Mouse (Mus musculus) cerebellum, adult 11-12 months (tissue): Measurements from ENCODE around the gene Wars.

ENCODE experiments used
- DNase-seq: peaks from one replicate; pipeline ENCODE4 v3.0.0; 2022

The Wars gene

DNA sequence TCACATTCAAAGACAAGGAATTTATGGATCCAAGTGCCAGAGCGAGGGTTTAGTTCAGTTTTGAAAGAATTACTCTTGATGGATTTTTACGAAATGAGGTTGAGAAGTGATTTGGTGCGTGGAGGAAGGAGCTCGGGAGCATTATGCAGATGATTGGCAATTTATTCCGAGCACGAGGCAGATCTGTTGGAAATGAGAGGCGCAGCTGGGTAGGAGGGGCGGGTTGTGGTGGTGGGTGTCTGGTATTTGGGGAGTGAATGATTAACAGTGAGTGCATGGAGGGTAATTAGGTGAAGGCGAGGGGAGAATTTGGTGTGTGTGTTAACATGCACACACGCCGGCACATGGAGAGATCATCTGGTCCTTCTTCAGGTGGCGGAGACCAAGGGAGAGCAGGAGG, 12.4 kb upstream of the Wars start:
- no peak for DNase-seq

DNA sequence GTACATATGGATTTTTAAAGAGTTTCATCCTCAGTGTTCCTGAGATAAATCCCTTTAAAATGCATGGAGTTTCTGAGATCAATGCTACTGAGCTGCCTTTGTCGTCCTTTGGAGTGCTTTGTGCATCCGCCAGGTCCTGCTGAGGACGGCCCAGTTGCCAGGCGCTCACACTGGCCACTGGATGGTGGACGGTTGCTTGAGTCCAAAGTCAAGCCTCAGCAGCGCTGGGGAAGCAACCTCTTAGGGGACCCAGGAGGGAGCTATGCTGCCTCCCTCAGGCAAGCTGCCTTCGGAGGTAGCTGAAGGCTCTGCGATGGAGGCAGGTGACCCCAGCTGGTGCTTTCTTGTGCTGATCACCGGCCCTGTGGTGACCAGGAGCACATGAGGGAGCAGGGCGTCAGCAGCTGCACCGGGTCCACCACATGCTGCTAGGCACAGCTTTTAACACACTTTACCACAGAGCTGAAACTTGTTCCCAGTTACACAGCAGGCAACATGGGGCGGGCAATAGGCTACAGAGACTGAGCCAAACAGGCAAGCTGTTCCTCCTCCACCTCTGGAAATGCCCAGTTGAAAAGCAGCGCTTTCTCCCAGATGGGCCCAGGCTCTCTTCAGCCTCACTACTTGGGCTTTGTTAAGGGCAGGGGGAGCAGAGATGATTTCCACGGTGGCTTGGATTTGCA, 11.8 kb upstream of the Wars start:
- DNase-seq, result no peak

DNA sequence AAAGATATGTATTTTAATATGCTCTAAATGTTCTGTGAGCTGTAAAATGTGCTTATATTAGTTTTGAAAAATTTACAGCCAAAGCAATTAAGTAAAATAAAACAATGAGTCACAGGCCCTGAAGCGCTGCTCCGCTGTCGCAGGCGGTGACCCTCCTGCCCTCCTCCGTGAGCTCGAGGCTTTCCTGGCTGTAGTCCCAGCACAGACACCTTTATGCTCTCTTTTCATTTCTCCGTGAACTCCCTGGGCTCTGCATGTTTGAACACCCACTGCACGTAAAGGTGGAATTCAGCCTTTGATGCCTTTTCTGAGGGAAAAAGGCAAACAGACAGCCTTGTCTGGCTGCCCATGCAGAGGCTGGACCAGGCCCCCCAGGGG, 10.3 kb upstream of the Wars start:
- no peak for DNase-seq

DNA sequence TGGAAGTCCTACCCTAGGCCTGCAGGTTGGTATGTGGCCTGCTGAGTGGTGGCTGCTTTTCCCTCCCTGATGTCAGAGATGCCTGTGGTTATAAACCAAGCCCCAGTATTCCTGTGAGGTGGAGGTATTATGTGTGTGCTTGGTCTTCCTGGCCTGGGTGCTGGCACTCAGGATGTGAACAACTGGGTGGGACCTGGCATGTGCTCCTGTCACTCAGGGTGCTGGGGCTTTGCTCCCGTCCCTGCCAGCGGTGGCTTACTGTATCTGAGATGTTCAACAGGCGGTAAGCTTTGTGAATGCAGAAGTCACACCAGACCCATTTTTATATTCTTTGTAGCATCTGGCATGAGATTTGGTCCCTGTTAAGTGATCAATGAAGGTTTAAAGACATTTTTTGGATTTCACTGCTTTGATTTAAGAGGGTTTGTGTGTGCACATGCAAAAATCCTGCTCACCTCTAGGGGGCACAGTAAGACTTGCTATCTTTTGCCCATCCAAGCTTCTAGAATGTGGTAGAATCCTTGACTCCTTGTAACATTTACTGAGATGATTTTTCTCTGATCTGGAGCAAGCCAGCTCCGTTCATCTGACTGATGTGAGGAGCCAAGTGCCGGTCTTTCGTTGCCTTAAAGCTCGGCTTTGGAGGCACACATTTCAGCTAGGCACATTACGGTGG, 9.8 kb upstream of the Wars start:
- DNase-seq, result peak; percentile 54

DNA sequence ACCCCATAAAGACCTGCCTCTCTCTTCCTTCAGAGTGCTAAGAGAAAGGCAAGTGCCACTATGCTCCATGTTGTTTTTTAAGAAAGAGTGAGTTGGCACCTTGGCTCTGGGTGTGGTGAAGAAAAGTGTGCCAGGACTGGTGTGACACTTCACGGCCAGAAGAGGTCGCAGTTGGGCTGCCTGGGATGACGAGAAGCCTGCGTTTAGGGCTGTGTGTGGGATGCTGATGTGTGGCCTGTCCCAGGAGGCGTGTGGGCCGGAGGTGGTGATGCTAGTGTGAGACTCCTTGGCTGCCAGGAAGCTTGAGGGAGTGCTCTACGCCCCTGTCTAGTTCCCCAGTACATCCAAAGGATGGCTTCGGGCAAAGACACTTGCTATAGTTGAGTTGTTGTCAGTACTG, 9.0 kb upstream of the Wars start:
- peak; percentile 34 for DNase-seq

DNA sequence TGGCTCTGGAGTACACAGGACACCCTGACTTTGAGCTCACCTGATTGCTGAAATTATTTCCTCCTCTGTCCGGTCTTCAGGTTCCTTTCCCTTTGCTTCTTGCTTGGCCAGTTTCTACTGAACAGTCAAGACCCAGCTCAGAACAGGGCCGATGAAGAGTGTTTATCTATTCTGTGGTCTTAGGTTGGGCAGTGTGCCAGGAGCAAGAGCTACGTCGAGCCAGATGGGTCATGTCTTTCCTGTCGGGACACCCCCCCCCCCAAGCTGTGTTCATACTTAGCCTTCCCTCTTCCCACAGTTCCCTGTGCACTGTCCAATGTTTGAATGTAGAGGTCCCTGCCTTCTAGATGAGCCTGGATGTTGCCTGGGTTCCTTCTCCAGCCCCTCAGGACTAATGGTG, 7.4 kb upstream of the Wars start:
- no peak for DNase-seq

DNA sequence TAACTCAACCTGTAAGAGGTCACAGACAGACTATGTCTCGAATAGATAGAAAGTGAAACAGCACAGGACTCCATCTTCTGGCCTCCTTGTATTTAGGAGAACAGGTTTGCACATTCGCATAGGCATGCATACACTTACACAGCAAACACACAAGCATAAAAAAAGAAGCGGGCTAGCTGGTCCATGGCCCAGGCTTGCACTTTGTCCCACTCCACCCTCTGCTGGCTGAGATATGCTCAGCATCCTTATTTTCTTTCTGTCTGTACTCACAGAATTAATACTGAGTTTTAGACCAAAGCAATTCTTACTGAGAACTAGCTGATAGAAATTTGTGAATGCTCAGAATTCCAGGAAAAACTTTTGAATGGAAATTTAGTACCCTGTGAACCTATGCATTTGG, 2.0 kb upstream of the Wars start:
- DNase-seq, result no peak

DNA sequence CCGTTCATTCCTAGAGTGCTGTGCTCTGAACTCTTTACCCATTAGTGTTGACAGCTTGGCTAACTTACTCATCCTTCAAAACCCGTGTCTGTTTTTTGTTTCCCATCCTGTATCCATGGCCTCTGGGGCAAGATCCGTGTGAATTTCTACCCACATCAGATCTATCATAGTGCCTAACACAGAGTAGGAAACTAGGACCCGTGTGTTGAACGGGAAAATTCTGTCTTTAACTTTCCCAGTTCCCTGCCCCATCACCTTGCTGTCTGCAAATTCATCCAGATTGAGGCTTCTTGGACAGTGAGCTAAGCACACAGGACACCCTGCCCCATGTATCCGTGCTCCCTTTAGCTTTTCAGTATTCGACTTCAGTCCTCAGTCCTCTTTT, 450 bp upstream of the Wars start:
- DNase-seq, result no peak

DNA sequence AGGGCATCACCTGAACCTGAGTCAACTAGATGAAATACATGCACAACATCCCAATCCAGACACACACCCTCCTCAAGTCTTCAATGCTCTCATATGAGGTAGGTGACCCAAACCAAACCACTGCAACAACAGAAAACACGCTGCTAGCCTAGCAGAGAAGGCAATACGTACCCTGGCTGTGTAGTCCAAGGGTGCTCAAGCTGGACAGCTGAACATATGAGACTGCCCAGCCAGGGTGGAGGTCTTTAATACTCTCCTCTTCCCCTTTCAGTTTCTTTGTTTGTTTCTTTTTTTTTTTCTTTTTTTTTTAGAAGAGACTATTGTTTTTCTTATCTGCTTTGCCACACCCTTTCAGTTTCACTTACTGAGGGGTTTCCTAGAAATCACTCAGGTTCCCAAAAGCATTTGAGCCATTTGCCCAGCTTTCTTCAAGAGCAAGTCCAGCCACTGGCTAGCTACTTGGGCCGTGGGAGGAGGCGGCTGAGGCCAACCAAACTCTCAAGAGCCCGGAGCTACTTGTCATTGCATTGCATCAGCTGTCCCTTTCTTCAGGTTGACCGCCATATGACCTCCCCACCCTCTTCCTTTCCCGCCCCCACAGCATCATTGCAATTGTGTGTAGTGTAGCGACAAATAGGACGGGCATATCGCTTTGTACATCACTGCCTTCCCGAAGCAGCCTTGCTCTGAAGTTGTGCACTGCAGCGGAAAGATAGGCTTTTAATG, 822 bp downstream of the Wars start, which contains the start of gene Wdr25:
TSS of gene Wdr25 (plus strand) at position 643 of the 726 bp plus-strand sequence.
- DNase-seq, result no peak

DNA sequence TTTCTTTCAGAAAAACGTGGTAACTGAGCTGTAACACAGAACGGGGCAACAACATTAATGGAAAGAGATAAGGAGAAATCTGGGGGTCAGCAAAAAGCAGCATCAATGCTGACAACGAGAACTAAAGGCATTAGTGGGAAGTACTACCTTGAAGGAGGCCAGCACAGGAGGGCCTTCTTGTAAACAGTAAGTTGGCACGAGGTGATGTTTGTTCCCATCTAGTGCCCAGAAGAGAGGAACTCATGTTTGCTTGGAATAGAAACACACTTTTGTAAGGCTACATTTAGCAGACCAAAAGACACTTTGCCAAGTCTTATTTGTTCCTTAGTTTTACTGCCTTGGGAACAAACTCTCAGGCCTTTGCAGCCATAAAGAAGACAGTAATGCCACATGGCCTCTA, 5.3 kb downstream of the Wars start:
- no peak for DNase-seq

DNA sequence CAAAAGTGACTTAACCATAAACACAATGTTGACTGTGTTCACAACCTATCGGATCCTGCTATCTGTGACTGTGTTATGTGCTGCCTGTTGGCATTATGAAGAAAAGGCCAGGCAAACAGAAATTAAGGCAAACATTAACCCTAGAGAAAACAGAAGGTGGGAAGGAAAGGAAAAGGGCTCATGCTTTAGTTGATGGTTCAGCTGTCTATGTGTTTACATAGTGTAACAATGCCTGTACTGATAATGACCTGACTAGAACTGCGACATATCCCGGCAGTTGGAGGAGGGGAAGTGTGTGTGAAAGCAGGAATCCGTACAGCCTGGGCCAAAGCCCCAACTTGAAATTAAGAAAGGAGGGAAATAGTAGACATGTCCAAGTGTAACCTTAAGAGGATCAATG, 6.9 kb downstream of the Wars start:
- no peak for DNase-seq

DNA sequence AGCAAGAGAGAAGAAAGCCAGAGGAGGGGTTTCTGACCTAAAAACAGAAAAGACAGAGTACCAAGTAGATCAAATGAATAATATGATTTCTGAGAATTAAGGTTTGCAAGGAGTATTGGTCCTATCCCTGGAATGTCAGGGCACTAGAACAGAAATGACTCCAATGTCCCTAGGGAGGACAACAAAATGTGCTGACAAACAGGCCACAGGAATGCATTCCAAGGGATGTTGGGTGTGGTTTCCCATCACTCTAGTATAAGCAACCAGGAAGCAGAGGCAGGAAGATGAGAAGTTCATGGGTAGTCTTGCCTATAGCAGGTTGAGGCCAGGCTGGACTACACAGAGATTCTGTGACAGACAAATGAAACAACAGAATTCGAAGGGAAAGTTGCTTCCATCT, 8.1 kb downstream of the Wars start:
- DNase-seq, result no peak

DNA sequence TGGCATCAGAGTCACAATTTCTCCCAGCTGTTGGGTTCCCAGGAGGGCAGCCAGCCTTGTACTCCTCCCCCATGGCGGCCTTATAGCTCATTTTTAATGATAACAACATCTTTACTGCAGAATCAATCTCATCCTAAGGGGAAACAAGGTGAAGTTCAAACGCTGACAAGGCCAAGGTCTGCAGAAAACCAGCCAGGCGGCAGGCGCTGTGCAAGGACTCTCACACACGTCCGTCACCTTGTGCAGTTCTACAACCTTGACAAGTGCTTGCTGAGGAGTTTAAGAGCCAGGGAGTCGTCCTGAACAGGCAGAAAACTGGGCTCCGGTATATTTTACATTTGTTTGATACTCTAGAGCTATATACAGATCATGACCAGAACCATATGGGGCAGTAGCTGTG, 11.2 kb downstream of the Wars start:
- no peak for DNase-seq

DNA sequence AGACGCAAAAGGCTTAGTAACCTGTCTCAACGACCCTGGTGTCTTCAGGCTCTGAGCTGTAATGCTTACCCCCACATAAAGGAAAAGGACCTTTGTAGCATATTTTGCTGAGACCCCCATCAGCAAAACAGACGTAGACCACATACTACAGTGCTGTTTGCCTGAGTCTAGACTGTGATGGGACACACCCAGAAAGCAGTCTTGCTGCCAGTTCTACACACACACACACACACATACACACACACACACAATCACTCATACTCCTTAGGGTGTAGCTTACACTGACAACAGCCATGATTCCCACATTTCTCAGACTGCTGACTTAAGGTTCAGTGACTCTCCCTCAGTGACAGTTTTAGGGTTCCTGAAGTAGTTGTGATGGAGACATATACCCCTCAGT, 12.8 kb downstream of the Wars start:
- no peak for DNase-seq

DNA sequence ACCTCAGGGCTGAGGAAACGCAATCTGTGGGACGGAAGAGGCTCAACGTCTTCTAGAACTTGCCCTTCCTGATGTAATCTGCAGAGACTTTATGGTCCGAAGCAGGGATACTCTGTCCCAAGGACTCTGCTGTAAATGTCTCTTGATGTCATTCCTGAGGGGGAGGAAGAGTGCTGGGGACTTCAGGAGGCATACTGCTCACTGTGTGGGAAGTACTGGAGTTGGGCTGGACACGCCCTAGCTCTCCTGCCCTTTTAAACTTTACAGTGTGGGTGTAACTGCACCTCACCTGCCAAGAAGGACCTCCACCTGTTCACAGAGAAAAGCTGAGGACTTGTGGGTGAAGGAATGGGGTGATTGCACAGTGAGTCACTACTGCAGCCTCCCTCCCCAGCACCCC, 13.4 kb downstream of the Wars start:
- DNase-seq, result no peak

DNA sequence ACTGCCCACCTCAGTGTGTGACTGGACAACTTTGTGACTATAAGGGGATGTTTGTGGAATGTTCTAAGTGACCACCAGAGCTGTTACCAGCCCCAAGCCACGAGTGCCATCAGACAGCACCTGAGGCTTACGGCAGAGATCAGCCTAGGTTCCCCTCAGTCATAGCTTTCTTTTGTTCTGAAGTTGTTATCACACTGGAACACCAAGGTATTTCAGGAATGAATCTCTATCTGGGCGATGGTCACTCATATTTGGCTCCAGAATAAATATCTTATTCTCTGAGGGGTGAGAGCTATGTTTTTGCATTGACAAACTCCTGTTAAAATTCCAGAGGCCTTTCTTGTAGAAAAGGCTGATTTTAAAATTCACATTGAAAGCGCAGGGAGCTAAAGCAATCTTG, 14.8 kb downstream of the Wars start:
- DNase-seq, result no peak

DNA sequence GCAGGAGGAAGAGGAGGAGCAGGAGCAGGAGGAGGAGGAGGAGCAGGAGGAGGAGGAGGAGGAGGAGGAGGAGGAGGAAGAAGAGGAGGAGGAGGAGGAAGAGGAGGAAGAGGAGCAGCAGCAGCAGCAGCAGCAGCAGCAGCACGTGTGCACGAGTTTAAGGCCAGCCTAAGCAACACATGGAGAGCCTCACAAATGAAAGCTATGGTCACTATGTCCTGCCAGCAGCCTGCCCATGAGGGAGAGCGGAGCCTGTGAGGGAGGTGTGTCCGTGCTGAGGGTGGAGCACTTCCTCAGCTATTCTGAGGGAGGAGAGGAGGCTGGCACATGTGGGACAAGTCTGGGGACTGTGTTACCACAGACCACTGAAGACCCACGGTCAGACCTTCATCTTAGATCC, 20.9 kb downstream of the Wars start:
- no peak for DNase-seq

DNA sequence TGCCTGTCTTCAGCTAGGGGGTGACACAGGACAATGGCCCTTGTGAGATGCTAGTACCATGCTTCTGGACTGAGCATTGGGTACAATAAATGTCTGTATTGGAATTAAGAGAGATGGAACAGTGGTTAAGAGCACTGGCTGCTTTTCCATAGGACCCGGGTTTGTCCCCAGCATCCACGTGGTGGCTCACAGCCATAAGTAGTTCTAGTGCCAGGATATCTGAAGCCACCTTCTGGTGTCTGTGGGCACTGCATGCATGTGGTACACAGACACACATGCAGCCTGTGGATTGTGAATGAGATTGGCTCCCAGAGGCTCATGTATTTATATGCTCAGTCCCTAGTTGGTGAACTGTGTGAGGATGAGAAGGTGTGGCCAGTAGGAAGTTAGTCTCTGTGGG, 24.4 kb downstream of the Wars start:
- no peak for DNase-seq

DNA sequence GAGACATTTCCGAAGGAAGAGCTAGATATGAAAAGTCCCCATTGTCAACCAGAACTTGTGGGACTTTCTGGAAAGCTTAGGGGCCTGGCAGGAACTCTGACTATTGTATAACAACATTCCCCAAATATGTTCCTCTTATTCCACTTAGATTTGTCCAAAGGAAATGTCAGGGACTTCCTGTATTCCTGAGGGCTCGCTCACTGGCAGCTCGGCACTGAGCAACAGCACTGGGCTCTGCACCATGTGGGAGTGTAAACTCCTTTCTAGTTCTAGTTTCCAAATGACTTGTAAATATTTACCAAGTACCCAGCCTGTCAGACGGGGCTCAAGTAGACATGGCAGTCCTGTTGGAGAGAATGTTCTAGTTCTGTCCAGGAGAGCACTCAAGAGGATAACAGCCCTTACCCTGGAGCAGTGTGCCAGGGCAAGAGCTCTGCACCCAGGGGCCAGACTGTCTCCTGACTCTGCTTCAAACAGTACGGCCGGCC, 28.9 kb downstream of the Wars start:
- DNase-seq, result no peak

DNA sequence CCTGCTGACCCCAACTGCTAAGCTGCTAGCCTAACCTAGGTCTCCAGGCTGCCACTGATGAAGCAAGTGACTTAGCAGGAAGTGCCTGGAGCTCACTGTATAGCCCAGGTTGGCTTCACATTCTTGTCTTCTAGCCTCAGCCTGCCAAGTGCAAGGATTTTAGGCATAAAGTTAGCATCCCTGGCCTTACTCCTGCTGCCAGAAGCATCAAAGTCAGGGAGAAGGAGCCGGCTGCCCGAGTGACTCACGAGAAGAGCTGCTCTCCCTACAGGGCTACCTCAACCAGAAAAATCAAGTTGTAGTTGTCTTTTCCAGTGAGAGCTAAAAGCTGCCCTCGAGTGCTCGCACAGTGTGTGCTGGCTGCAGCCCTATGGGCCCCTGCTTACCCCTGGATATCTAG, 35.5 kb downstream of the Wars start:
- DNase-seq, result no peak

DNA sequence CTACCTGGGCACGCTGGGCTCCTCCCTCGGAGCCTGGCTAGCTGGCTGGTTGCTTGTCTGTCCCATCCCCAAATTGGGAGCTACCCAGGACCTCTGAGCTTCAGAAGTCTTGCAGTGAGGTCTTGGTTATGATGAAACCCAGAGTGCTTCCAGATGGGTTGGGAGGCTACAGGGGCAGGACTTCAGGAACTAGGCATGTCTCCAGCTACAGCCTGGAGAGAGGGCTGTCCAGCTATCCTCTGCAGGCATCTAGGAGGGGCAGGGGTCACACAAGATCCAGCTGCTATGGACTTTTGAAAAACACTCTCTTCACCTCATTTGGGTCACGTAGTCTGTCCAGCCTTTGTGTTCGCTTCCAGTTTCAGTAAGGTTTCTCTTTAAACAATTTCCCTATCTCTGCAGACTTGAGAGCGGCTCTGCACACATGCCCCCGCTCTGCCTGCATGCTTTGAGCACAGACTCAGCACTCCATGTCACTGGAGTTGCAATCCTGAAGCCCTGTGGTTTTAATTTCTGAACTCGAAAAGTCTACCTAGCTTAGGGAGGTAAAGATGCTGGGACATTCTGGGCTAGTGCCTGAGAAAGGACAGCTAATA, 36.3 kb downstream of the Wars start:
- DNase-seq, result no peak

DNA sequence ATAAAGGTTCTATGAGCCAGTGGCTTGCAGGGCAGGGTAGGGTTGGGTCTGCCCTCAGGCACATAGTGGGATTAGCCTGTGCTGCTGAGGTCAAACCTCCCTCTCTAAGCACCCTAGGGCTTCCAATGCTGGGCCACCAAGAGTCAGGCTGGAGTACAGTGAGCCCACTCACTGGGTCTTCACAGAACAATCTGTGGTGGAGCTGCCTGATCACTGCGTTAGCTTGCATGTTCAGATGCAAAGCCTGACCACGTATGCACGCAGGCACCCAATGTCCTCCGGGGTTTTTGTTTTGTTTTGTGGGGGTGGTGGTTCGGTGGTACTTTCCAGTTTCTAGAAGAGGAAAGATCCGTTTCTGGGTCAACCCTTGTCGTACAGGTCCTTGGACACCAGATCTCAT, 36.9 kb downstream of the Wars start:
- no peak for DNase-seq

DNA sequence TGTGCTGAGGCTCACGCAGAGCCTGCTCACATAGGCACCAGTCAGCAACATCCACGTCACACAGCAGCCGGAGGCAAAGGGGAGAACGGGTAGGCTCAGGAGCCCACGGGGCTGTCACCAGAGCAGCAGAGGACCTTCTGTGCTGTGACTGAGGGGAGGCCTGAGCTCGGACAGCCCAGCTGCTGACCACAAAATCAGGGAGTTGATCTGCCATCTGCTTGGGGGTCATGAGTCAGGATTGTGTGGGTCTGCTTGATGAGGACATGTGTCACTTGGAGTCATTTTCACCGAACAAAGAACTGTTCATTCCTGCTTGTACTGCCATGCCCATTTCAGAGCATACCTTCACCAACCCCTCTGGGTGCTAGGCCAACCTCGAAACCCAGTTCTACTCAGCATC, 37.8 kb downstream of the Wars start:
- DNase-seq, result no peak

DNA sequence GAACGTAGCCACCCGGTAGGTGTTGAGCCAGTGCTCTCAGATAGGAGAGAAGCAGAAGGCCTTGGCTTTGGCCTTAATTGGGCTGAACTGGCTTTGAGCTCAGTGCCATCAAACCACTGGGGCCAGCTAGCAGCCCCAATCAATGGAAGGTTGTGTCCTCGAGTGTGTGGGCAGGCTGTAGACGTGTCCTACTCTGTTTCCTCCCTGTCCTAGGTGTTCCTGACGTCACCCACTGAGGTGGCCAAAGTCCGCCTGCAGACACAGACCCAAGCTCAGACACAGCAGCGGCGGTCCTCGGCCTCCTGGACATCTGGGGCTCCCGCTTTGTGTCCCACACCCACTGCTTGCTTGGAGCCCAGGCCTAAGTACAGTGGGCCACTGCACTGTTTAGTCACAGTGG, 38.9 kb downstream of the Wars start:
- DNase-seq, result no peak
